Mouse (Mus musculus): ENCODE data around the gene Pfdn6. TPM values are rescaled to one million over a fixed set of nuclear protein-coding genes. Genes with fewer than 3 reads are reported as not detected.
"Not testable (repeated sequence)": the region's sequence is repeated elsewhere in the genome, so short reads cannot be mapped to it uniquely, and the experiment has no call there.

Pfdn6 gene
- polyA plus RNA-seq, 1 experiment from 2014 or later: 96.8 TPM

DNA sequence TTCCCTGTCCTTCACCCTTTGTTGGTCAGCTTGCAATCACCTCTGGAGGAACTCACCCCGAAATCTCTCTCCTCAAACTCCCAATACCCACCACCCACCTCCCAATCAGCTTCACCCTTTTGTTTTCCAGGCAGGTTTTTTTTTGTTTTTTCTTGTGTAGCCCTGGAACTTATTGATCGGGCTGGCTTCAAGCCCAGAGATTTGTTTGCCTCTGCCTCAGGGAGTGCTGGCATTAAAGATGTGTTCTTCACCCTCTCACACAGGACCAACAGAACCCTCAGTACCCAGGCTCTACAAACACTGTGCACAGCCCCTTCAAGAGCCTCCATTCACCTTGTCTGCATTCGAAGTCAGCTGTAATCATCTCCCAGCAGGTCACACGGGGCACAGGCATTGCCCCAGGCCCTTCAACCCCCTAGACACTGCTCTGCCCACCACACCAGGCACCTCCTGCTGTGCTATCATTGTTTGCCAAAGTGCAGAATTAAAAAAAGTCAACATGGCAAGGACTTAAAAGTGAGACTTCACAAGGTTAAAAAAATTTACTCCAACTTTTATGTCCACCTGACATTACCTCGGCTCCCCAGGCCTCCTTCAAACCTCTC, 13.9 kb upstream of the Pfdn6 start:
- no peaks in the 10 kb centered on the region for H3K27me3 ChIP-seq (ENCODE audit: control insufficient read depth, insufficient read depth, low read length)
- TF ChIP-seq EP300 (optimal IDR thresholded peaks at IDR 0.05): no peak
- TF ChIP-seq CTCF (IDR thresholded peaks at IDR 0.05; ENCODE audit: low read depth): no peak
- H3K36me3 ChIP-seq (ENCODE audit: control insufficient read depth, insufficient read depth, low read length): peaks cover 11% of the 10 kb centered on the region
- peak overlapping the region; percentile 86 for H3K27ac ChIP-seq (replicated peaks)
- H3K9me3 ChIP-seq (ENCODE audit: control insufficient read depth, low read length): no peaks in the 10 kb centered on the region
- H3K4me1 ChIP-seq (replicated peaks; ENCODE audit: control insufficient read depth, insufficient read depth): peaks cover 6% of the 10 kb centered on the region
- no peak for ATAC-seq (ENCODE audit: low FRiP score, low TSS enrichment)
- peak; percentile 37 for DNase-seq (ENCODE audit: low spot score)
- peak overlapping the region; percentile 79 for H3K4me2 ChIP-seq (replicated peaks; ENCODE audit: low read depth)
- 31% methylated on average over 5 of the region's 5 CpGs for WGBS
- H3K9ac ChIP-seq (ENCODE audit: low read length): peak overlapping the region; percentile 95
- peak overlapping the region; percentile 56 for H3K4me3 ChIP-seq (ENCODE audit: low read depth, low read length)

DNA sequence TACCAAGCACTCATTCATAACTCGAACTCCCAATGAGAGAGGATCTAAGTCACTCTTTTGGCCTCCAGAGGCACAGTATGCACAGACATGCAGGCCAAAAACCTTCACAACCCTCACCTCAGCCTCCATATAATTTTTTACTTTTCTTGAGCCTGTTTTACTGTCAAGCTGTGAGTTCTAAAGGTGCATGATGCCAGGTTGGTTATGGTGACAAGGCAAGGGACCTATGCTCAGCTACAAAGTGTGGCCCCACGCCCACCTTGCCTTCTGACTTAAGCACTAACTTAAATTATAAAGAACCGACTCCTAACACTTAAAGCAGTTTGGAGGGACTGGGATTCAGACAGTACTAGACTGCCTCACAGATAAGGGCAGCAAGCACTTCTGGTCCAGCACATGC, 13.2 kb upstream of the Pfdn6 start:
- peak overlapping the region; percentile 30; the same call in 1 of the 2 replicates for H3K27ac ChIP-seq (replicated peaks)
- TF ChIP-seq EP300 (optimal IDR thresholded peaks at IDR 0.05) (no peak), CTCF (IDR thresholded peaks at IDR 0.05; ENCODE audit: low read depth) (no peak)

DNA sequence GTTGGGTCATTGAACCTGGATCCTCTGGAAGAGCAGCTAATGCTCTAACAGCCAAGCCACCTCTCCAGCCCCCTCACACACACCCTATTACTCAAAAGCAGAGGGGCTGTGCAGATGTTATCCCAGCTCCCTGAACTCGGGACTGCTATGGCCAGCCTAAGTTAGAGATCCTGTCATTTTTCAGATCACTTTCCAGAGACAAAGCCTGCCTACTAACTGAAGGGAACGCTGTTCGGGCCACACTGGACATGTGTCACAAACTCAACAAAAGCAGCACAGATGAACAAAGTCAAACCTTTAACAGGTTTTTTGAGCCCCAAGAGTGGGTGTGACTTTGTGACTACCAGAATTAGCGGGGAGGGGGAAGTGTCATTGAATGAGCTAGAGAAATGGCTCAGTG, 12.7 kb upstream of the Pfdn6 start:
- peak overlapping the region; percentile 30; the same call in 1 of the 2 replicates for H3K27ac ChIP-seq (replicated peaks)

More for the DNA sequence above, 13.2 kb upstream of the Pfdn6 start:
- DNase-seq (ENCODE audit: low spot score): no peak
- no peak overlapping the region for H3K4me3 ChIP-seq (ENCODE audit: low read depth, low read length)
- 71% methylated on average over 3 of the region's 3 CpGs for WGBS
- H3K4me1 ChIP-seq (replicated peaks; ENCODE audit: control insufficient read depth, insufficient read depth): peaks cover 6% of the 10 kb centered on the region
- peaks cover 11% of the 10 kb centered on the region for H3K36me3 ChIP-seq (ENCODE audit: control insufficient read depth, insufficient read depth, low read length)
- peak overlapping the region; percentile 18; the same call in 1 of the 2 replicates for H3K9ac ChIP-seq (ENCODE audit: low read length)
- no peak for ATAC-seq (ENCODE audit: low FRiP score, low TSS enrichment)
- no peaks in the 10 kb centered on the region for H3K27me3 ChIP-seq (ENCODE audit: control insufficient read depth, insufficient read depth, low read length)
- H3K4me2 ChIP-seq (replicated peaks; ENCODE audit: low read depth): 0 out of 2 replicates have a peak overlapping the region, but pooled peaks have one; percentile 1
- H3K9me3 ChIP-seq (ENCODE audit: control insufficient read depth, low read length): no peaks in the 10 kb centered on the region

DNA sequence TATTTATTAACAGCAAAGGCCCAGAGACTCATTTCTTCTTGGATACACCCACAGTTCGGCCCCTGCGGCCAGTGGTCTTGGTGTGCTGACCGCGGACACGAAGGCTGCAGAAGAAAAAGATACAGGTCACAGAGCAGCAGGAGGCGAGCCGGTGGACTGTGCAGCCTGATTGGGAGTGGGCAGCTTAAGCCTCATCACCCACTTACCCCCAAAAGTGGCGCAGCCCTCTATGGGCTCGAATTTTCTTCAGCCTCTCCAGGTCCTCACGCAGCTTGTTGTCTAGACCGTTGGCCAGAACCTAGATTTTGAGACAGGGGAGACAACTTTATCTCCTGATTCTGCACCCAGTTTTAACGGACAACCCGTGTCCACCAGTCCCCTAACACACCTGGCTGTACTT, 11.9 kb upstream of the Pfdn6 start:
- not testable (repeated sequence) for ATAC-seq (ENCODE audit: low FRiP score, low TSS enrichment)
- Histone ChIP-seq H3K36me3 (ENCODE audit: control insufficient read depth, insufficient read depth, low read length) (peaks cover 13% of the 10 kb centered on the region), H3K9ac (ENCODE audit: low read length) (0 out of 2 replicates have a peak overlapping the region, but pooled peaks have one; percentile 72)

More for the DNA sequence above, 12.7 kb upstream of the Pfdn6 start:
- TF ChIP-seq CTCF (IDR thresholded peaks at IDR 0.05; ENCODE audit: low read depth) (no peak), EP300 (optimal IDR thresholded peaks at IDR 0.05) (no peak)
- Histone ChIP-seq H3K36me3 (ENCODE audit: control insufficient read depth, insufficient read depth, low read length) (peaks cover 13% of the 10 kb centered on the region), H3K4me2 (replicated peaks; ENCODE audit: low read depth) (no peak overlapping the region), H3K27me3 (ENCODE audit: control insufficient read depth, insufficient read depth, low read length) (no peaks in the 10 kb centered on the region), H3K4me1 (replicated peaks; ENCODE audit: control insufficient read depth, insufficient read depth) (peaks cover 6% of the 10 kb centered on the region), H3K9ac (ENCODE audit: low read length) (no peak overlapping the region), H3K9me3 (ENCODE audit: control insufficient read depth, low read length) (no peaks in the 10 kb centered on the region), H3K4me3 (ENCODE audit: low read depth, low read length) (no peak overlapping the region)
- 77% methylated on average over 4 of the region's 4 CpGs for WGBS
- no peak for ATAC-seq (ENCODE audit: low FRiP score, low TSS enrichment)
- DNase-seq (ENCODE audit: low spot score): no peak

DNA sequence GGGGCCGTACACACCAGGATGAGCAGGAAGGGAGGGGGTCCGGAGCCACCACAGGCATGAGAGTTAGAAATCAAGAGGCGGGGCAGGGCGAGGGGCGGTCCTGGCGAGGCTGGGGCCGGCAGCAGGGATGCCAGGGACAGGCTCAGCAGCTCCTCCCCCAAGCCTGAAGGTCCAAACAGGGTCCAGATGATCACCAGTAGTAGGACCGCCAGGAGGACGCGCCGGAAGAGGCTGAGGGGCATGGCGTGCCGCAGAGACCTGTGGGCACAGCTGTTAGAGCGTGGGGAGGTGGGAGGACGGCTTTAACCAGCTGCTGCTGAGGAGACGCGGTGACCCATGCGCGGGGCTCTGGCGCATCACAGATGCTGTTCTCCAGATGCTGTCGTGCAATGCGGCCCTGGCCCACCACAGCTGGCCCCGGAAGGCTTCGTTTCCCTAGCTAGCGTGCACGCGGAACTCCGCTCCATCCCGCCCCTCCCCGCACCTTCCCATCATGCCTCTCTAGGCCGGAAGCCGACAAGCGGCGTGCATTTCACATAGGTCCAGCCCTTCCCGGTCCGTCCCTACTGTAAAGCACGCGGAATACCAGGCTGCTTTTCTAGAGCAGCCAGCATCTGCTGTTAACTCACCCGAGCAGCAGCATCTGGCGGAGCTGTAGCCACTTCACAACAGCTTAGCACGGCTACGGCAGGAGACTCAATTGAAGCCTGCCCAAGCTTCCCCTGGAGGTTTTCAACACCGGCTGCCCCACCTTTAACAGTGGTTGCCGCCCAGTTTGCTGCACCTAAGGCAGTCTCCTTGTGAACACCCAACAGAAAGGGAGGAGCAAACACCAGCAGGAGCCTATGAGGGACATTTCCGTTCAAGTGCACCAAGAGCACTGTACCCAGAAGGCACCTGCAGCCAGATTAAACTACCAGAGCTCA, 11.1 kb upstream of the Pfdn6 start, which contains the start of gene B3galt4:
Gene B3galt4, minus strand, starts transcription at position 468 of the 926 bp plus-strand sequence.
- peak within 1 kb of the TSS; percentile 50 for H3K4me3 ChIP-seq (ENCODE audit: low read depth, low read length)
- ATAC-seq (ENCODE audit: low FRiP score, low TSS enrichment) (peak; percentile 72), DNase-seq (ENCODE audit: low spot score) (peak; percentile 91)
- WGBS: under 1% methylated on average over 40 of the region's 45 CpGs
- peak within 1 kb of the TSS; percentile 94 for H3K27ac ChIP-seq (replicated peaks)
- H3K27me3 ChIP-seq (ENCODE audit: control insufficient read depth, insufficient read depth, low read length): no peaks in the 10 kb centered on the region
- TF ChIP-seq EP300 (optimal IDR thresholded peaks at IDR 0.05): no peak
- peak; percentile 13 for TF ChIP-seq CTCF (IDR thresholded peaks at IDR 0.05; ENCODE audit: low read depth)
- no peaks in the 10 kb centered on the region for H3K9me3 ChIP-seq (ENCODE audit: control insufficient read depth, low read length)
- peak within 1 kb of the TSS; percentile 87 for H3K4me2 ChIP-seq (replicated peaks; ENCODE audit: low read depth)
- peaks cover 13% of the 10 kb centered on the region for H3K36me3 ChIP-seq (ENCODE audit: control insufficient read depth, insufficient read depth, low read length)
- H3K4me1 ChIP-seq (replicated peaks; ENCODE audit: control insufficient read depth, insufficient read depth): peaks cover 6% of the 10 kb centered on the region
- H3K9ac ChIP-seq (ENCODE audit: low read length): peak within 1 kb of the TSS; percentile 72

More for the DNA sequence above, 11.9 kb upstream of the Pfdn6 start:
- H3K4me3 ChIP-seq (ENCODE audit: low read depth, low read length): peak overlapping the region; percentile 50; the same call in 1 of the 2 replicates
- H3K9me3 ChIP-seq (ENCODE audit: control insufficient read depth, low read length); H3K27me3 ChIP-seq (ENCODE audit: control insufficient read depth, insufficient read depth, low read length); H3K4me1 ChIP-seq (replicated peaks; ENCODE audit: control insufficient read depth, insufficient read depth); DNase-seq (ENCODE audit: low spot score): not testable (repeated sequence)
- 69% methylated on average over 13 of the region's 13 CpGs for WGBS
- H3K27ac ChIP-seq (replicated peaks): peak overlapping the region; percentile 94
- H3K4me2 ChIP-seq (replicated peaks; ENCODE audit: low read depth): peak overlapping the region; percentile 87

Measured in stomach, postnatal 0 days (tissue).